Mouse (Mus musculus): ENCODE measurements around the gene Filip1l. TPM values are rescaled to one million over a fixed set of nuclear protein-coding genes. Genes with fewer than 3 reads are reported as not detected.
A peak's percentile ranks its signal among the peaks of the same experiment; 100 is the strongest.

The Filip1l gene
- polyA plus RNA-seq, 1 experiment from 2014 or later = 116 TPM

GRCm38 (mm10) chr16:57556244-57556643, 203.4 kb downstream of the Filip1l start:
- no peak for ATAC-seq
- POLR2A ChIA-PET = no interaction called here

GRCm38 (mm10) chr16:57558258-57558657, 205.4 kb downstream of the Filip1l start:
- H3K27me3 ChIP-seq = no peaks in the 10 kb centered on the region
- in situ Hi-C loops (cut with MboI; ENCODE audit: low pct_unique_long_range_greater_than_20kb) = loop anchor here (25.0 kb wide), 1 partner anchor 146 kb away; no protein-coding TSS in a partner anchor
- no peak for DNase-seq (ENCODE audit: low read depth, low spot score)
- POLR2A ChIA-PET = no interaction called here
- TF ChIP-seq CTCF (IDR thresholded peaks at IDR 0.05) = no peak
- ATAC-seq = no peak
- CTCF ChIA-PET = no interaction called here

More at GRCm38 (mm10) chr16:57556244-57556643, 203.4 kb downstream of the Filip1l start:
- no peaks in the 10 kb centered on the region for H3K27me3 ChIP-seq
- TF ChIP-seq CTCF (IDR thresholded peaks at IDR 0.05) = no peak
- no peak for DNase-seq (ENCODE audit: low read depth, low spot score)
- in situ Hi-C loops (cut with MboI; ENCODE audit: low pct_unique_long_range_greater_than_20kb) = loop anchor here (25.0 kb wide), 1 partner anchor 144 kb away; no protein-coding TSS in a partner anchor
- CTCF ChIA-PET = no interaction called here

GRCm38 (mm10) chr16:57560185-57560584, 207.3 kb downstream of the Filip1l start:
- TF ChIP-seq CTCF (IDR thresholded peaks at IDR 0.05) = no peak
- H3K27me3 ChIP-seq = no peaks in the 10 kb centered on the region
- DNase-seq (ENCODE audit: low read depth, low spot score) (no peak), ATAC-seq (no peak)
- in situ Hi-C loops (cut with MboI; ENCODE audit: low pct_unique_long_range_greater_than_20kb) = loop anchor here (25.0 kb wide), 1 partner anchor 148 kb away; no protein-coding TSS in a partner anchor
- ChIA-PET POLR2A (interaction anchor here (0.6 kb wide), 1 partner anchor 107 kb away, joined by 3 read pairs; no protein-coding TSS in a partner anchor), CTCF (interaction anchor here (0.9 to 1.3 kb wide), 2 partner anchors 17 to 317 kb away, joined by 3 read pairs; no protein-coding TSS in a partner anchor)

- no peak for TF ChIP-seq CTCF (IDR thresholded peaks at IDR 0.05)
- ChIA-PET POLR2A (no interaction called here), CTCF (interaction anchor here (1.5 to 1.9 kb wide), 2 partner anchors 10 to 30 kb away, joined by 5 to 6 read pairs; no protein-coding TSS in a partner anchor)
- in situ Hi-C loops (cut with MboI; ENCODE audit: low pct_unique_long_range_greater_than_20kb) = loop anchor here (25.0 kb wide), 1 partner anchor 151 kb away; no protein-coding TSS in a partner anchor
- ATAC-seq (peak; percentile 86), DNase-seq (ENCODE audit: low read depth, low spot score) (peak; percentile 50)
- no peaks in the 10 kb centered on the region for H3K27me3 ChIP-seq
Observed at GRCm38 (mm10) chr16:57563453-57563852, 210.6 kb downstream of the Filip1l start.

GRCm38 (mm10) chr16:57564807-57565206, 211.9 kb downstream of the Filip1l start:
- DNase-seq (ENCODE audit: low read depth, low spot score) = no peak
- CTCF ChIA-PET = interaction anchor here (0.6 to 1.9 kb wide), 4 partner anchors 10 to 166 kb away, joined by 3 to 10 read pairs (median 6); no protein-coding TSS in a partner anchor

GRCm38 (mm10) chr16:57566215-57566614, 213.3 kb downstream of the Filip1l start:
- ChIA-PET CTCF (interaction anchor here (1.0 to 1.9 kb wide), 5 partner anchors 8 to 167 kb away, joined by 3 to 10 read pairs (median 5); no protein-coding TSS in a partner anchor), POLR2A (interaction anchor here (1.3 kb wide), 1 partner anchor 16 kb away, joined by 3 read pairs; no protein-coding TSS in a partner anchor)
- H3K27me3 ChIP-seq = no peaks in the 10 kb centered on the region
- DNase-seq (ENCODE audit: low read depth, low spot score) (no peak), ATAC-seq (peak; percentile 24)
- TF ChIP-seq CTCF (IDR thresholded peaks at IDR 0.05) = no peak
- in situ Hi-C loops (cut with MboI; ENCODE audit: low pct_unique_long_range_greater_than_20kb) = loop anchor here (25.0 kb wide), 1 partner anchor 154 kb away; no protein-coding TSS in a partner anchor

More at GRCm38 (mm10) chr16:57564807-57565206, 211.9 kb downstream of the Filip1l start:
- H3K27me3 ChIP-seq = no peaks in the 10 kb centered on the region
- no peak for ATAC-seq
- no peak for TF ChIP-seq CTCF (IDR thresholded peaks at IDR 0.05)
- in situ Hi-C loops (cut with MboI; ENCODE audit: low pct_unique_long_range_greater_than_20kb) = loop anchor here (25.0 kb wide), 1 partner anchor 153 kb away; no protein-coding TSS in a partner anchor
- POLR2A ChIA-PET = no interaction called here

GRCm38 (mm10) chr16:57568648-57569404, 215.9 kb downstream of the Filip1l start:
- H3K27me3 ChIP-seq = no peaks in the 10 kb centered on the region
- in situ Hi-C loops (cut with MboI; ENCODE audit: low pct_unique_long_range_greater_than_20kb) = loop anchor here (25.0 kb wide), 1 partner anchor 157 kb away; no protein-coding TSS in a partner anchor
- CTCF ChIA-PET = interaction anchor here (0.9 to 1.4 kb wide), 4 partner anchors 17 to 326 kb away, joined by 3 read pairs; no protein-coding TSS in a partner anchor
- TF ChIP-seq CTCF (IDR thresholded peaks at IDR 0.05) = no peak
- ATAC-seq (peak; percentile 44), DNase-seq (ENCODE audit: low read depth, low spot score) (no peak)
- POLR2A ChIA-PET = interaction anchor here (0.7 kb wide), 1 partner anchor 103 kb away, joined by 5 read pairs; no protein-coding TSS in a partner anchor

- ATAC-seq (no peak), DNase-seq (ENCODE audit: low read depth, low spot score) (no peak)
- CTCF ChIA-PET = no interaction called here
- no peak for TF ChIP-seq CTCF (IDR thresholded peaks at IDR 0.05)
- in situ Hi-C loops (cut with MboI; ENCODE audit: low pct_unique_long_range_greater_than_20kb) = loop anchor here (25.0 kb wide), 1 partner anchor 159 kb away; no protein-coding TSS in a partner anchor
- no peaks in the 10 kb centered on the region for H3K27me3 ChIP-seq
- POLR2A ChIA-PET = interaction anchor here (0.6 to 1.3 kb wide), 2 partner anchors 9 to 16 kb away, joined by 3 read pairs; no protein-coding TSS in a partner anchor
Observed at GRCm38 (mm10) chr16:57570789-57571311, 218.0 kb downstream of the Filip1l start.

GRCm38 (mm10) chr16:57573831-57574230, 220.9 kb downstream of the Filip1l start:
- ATAC-seq = no peak
- ChIA-PET CTCF (interaction anchor here (1.1 to 5.2 kb wide), 6 partner anchors 8 to 330 kb away, joined by 3 to 17 read pairs (median 4); no protein-coding TSS in a partner anchor), POLR2A (no interaction called here)
- DNase-seq (ENCODE audit: low read depth, low spot score) = no peak
- in situ Hi-C loops (cut with MboI; ENCODE audit: low pct_unique_long_range_greater_than_20kb) = loop anchor here (25.0 kb wide), 1 partner anchor 162 kb away; no protein-coding TSS in a partner anchor
- H3K27me3 ChIP-seq = no peaks in the 10 kb centered on the region
- no peak for TF ChIP-seq CTCF (IDR thresholded peaks at IDR 0.05)

- DNase-seq (ENCODE audit: low read depth, low spot score) (no peak), ATAC-seq (no peak)
- no peak for TF ChIP-seq CTCF (IDR thresholded peaks at IDR 0.05)
- no peaks in the 10 kb centered on the region for H3K27me3 ChIP-seq
- CTCF ChIA-PET = interaction anchor here (1.6 to 5.2 kb wide), 2 partner anchors 18 to 158 kb away, joined by 3 to 17 read pairs; no protein-coding TSS in a partner anchor
- POLR2A ChIA-PET = no interaction called here
- in situ Hi-C loops (cut with MboI; ENCODE audit: low pct_unique_long_range_greater_than_20kb) = loop anchor here (5.0 kb wide), 1 partner anchor 334 kb away; no protein-coding TSS in a partner anchor
Observed at GRCm38 (mm10) chr16:57575764-57576388, 223.0 kb downstream of the Filip1l start.
